Mouse (Mus musculus): Measurements from ENCODE around the gene Zer1.

The Zer1 gene

DNA sequence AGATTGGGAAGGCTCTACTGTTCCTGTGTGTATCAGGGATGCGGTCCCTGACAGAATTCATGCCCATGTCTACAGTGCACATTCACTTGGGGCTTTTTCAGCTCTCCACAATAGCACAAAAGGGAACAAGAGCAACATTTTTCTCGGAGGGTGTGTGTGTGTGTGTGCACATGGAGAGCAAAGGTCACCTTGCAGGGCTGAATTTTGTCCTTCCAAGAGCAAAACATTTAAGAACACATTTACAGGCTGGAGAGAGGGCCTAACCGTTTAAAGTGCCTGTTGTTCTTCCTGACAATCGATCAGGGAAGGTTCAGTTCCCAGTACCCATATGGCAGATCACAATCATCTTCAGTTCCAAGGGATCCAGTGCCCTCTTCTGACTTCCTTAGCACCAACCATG, 5.8 kb upstream of the Zer1 start:
- no peak for DNase-seq (ENCODE audit: extremely low read depth, low read depth)

DNA sequence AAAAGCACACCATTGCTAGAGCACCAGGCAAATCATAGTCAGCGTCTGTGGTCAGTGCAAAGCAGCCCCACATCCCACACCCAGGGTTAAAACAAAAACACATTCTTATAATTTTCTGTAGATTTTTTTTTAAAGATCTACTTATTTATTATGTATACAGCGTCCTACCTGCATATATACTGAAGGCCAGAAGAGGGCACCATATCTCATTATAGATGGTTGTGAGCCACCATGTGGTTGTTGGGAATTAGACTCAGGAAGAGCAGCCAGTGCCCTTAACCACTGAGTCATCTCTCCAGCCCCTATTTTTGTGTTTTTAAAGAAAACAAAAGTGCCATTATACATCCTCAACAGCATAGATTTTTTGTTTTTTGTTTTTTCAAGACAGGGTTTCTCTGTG, 4.4 kb upstream of the Zer1 start:
- peak; percentile 56 for DNase-seq (ENCODE audit: extremely low read depth, low read depth)

DNA sequence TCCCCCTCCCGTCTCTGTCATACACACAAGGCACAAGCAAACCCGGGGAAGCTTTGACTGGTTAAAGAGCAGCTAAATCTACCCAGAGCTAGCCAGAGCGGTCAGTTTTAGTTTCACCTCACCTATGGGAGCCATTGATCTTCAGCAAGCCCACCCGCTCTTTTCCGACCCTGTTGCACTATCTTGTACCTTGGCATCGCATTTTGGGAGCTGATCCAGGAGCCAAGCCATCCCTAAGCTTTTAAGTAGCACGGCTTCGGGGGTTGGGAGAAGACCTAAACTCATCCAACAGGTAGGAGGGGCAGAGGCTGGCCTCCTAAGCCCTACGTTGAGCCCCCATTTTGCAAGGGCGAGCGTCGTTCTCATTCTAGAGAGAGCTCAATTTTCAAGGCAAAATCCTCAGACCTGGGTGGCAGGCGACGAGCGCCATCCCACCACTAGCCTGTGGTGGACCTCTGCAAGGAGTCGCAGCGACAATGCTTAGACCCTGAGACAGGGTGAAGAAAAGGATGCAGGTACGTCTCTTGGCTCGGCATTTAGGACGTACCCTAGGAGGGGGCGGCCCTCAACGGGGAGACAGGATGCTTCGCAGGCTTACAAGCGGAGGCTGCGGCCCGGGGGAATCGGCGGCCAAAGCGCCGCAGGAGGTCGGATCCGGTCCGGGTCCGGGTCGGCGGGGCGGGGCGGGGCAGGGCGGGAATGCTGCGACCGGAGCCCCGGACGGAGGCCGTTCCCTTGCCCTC, 485 bp downstream of the Zer1 start:
- DNase-seq (ENCODE audit: extremely low read depth, low read depth) = no peak

DNA sequence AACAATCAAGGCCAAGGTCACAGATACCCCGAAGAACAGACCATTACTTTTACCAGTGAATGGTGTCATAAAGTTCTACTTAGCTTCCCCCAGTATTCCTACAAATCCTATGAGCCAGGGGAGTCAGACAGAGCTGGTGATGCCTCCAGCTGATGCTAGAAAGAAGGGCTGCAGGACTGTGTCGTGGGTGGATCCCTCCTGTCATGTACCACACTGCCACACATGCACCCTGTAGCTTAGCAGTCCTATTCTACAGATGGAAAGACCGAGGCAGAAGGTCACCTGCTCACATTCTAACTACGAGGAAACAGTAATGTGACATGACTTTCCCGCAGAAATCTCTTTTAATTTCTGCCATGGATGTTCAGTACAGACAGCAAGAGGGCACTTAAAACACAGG, 1.6 kb downstream of the Zer1 start:
- no peak for DNase-seq (ENCODE audit: extremely low read depth, low read depth)

DNA sequence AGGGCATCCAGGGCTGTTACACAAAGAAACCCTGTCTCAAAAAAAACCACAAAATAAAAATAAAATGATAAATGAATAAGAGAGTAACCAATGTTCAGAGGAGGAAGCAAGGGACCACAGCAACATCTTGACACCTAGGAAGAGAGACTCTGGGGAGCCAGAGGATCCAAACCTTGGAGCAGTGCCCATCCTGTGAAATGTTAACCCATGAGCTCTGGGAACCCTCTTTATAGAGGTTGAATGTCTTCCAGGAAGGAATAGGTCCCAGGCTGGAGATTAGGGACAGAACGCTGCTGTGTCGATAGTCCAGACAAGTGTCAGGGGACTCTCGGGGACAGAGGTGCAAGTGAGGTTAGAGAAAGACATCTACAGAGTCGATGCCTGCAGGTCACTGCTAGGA, 4.1 kb downstream of the Zer1 start:
- no peak for DNase-seq (ENCODE audit: extremely low read depth, low read depth)

DNA sequence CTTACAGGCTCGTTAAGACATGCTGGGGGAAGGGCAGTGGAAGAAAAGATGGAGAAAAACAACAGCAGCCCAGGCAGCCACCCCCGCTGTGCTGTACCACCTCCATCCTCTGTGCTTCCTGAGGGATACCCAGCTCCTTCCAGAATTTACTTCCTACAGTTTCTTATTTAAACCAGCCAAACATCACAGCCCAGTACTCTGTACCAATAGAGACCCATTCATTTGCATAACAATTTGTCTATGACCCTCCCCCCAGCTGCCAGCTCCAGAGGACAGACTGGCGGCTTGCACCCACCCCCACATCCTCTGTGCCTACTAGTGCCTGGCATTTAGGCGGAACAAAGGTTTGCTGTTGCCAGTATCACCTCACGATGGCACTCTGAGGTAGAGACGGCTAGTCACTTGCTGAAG, 4.7 kb downstream of the Zer1 start:
- DNase-seq (ENCODE audit: extremely low read depth, low read depth) = no peak

DNA sequence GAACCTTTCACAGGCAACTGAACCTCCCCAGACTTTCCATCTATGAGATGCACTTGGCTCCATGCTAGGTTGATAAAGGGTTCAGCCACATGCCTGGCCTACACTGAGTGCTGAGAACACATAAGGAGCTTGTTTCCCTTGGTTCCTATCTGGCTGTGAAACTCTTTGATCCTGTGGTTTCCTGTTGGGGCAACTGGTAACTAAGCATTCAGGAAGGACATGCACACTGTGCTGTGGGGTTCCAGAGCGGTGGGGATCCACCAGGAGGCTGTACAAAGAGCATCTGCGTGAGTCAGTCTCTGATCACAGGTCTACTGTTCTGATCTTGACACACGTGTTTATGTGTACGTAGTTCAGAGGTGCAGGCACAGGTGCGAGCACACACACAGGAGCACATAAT, 11.8 kb downstream of the Zer1 start:
- DNase-seq (ENCODE audit: extremely low read depth, low read depth) = peak; percentile 64

DNA sequence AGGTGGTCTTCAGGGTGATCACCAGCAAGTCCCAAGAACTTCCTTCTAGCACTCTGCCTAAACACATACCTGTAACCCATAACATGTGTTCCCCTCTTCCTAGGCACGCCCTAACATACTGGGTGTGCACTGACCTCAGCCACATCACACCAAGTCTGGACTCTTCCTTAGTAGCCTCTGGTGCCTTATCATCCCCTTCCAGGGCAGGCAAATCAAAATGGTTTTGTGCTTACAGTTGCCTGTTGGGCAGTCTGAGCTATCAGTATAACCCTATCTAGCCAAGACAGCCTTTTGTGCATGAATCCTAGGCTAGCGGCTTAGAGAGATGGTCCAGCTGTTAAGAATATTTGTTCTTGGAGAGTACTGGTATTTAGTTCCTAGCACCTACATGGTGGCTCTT, 12.9 kb downstream of the Zer1 start:
- no peak for DNase-seq (ENCODE audit: extremely low read depth, low read depth)

DNA sequence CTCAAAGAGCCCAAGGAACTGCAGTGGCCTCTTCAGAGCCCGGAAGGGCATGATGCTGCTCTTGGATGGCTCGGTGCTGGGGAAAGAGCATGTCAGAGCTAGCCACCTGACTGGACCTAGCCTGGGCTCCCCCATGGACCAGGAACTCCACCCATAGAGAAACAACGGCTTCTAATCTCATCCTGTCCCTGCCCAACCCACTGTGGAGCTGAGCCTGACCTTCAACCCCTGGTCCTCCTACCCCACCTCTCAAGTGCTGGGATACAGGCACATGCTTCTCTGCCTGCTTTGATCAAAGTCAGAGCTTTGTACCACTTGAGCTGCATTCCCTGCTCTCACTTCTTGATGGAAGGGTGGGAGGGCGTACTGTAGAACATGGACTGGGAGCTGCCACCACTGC, 16.1 kb downstream of the Zer1 start:
- no peak for DNase-seq (ENCODE audit: extremely low read depth, low read depth)

DNA sequence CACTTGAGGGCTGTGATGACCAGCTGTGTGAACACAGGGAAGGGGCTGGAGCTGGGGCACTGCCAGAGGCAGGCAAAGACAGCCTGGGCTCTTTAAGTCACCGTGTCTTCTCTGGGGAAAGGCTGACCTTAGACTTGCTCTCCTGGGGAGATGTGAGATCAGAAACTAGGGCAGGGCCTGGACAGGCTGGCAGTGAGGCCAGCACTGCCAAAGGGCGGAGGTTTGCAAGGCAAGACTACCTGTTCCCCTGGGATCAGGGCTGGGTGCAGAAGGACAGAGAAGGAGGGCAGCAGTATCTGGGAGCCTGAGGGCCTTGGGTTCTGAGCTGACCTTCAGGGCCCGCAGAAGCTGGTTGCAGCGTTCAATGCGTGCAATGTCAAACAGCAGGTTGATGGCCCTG, 16.7 kb downstream of the Zer1 start:
- DNase-seq (ENCODE audit: extremely low read depth, low read depth) = no peak

DNA sequence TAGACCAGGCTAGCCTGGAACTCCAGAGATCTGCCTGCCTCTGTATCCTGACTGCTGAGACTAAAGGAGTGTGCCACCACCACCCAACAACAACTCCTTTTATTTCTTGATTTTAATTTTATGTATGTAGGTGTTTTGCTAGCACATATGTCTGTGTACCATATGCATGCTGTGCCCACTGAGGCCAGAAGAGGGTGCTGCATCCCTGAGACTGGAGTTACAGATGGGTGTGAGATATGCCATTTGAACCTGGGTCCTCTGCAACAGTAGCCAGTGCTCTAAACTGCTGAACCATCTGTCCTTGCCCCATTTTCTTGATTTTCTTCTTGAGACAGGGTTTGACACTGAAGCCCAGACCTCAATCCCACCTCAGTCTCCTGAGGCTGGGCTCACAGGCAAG, 18.0 kb downstream of the Zer1 start:
- DNase-seq (ENCODE audit: extremely low read depth, low read depth) = peak; percentile 39

DNA sequence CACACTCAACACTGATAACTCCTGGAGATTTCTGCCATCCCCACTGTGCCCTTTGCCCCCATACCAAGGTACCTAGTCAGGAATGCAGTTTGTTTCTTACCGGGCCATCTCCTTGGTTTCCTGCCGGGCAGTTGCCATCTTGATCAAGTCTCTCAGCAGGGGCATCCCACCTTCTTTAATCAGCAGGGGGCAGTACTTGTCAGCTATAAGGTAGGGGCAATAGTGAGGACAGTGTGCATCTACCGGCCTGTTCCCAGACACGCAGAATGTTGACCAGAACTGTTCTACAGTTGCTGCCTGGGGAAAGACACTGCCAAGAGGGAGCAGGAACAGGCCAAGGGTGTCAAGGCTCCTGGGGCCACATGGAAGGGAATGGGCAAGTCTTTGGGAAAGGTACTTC, 24.2 kb downstream of the Zer1 start:
- DNase-seq (ENCODE audit: extremely low read depth, low read depth) = no peak

DNA sequence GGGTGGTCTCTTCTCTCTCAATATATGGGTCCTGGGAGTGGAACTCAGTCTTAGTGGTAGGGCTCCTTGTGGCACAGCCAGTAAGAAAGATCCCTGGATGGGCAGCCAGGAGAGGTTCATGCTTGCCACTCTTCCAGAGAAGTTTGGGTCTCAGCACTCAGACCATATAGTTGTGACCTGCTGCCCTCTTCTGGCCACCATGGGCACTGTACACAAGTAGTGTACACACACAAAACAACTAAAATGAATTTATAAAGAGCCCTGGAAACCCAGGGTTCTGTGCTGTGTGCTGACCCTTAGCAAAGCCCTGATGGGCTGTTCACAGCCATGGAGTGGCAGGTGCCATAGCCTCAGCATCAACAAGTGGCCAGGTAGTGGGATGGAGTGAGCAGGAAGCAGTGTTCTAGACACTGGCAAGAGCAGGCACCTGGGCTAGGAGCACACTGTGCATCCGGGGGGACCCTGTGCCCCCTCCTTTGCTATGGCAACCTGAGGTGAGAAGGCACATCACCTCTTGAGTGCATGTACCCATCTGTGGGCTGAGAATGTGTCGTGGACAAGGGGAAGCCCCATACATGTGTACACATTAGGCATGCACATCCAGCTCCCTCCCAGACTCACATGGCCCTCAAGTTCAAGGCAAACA, 28.4 kb downstream of the Zer1 start:
- DNase-seq (ENCODE audit: extremely low read depth, low read depth) = no peak

DNA sequence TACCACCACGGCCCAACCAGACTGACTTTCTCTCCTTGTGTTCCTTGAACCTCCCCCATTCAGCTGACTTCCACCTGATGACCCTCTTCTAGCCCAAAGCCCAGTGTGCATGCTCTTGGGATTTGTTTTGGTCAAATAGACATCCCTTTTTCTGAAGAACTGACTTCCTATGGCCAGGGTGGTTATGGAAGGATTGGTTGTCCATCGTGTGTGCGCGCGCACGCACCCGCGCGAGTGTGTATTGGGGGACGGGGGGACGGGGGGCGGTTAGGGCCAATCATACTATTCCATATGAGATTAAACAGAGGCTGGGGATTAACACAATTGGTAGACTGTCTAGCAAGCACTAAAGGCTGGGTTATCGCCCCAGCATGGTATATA, 30.2 kb downstream of the Zer1 start:
- no peak for DNase-seq (ENCODE audit: extremely low read depth, low read depth)

DNA sequence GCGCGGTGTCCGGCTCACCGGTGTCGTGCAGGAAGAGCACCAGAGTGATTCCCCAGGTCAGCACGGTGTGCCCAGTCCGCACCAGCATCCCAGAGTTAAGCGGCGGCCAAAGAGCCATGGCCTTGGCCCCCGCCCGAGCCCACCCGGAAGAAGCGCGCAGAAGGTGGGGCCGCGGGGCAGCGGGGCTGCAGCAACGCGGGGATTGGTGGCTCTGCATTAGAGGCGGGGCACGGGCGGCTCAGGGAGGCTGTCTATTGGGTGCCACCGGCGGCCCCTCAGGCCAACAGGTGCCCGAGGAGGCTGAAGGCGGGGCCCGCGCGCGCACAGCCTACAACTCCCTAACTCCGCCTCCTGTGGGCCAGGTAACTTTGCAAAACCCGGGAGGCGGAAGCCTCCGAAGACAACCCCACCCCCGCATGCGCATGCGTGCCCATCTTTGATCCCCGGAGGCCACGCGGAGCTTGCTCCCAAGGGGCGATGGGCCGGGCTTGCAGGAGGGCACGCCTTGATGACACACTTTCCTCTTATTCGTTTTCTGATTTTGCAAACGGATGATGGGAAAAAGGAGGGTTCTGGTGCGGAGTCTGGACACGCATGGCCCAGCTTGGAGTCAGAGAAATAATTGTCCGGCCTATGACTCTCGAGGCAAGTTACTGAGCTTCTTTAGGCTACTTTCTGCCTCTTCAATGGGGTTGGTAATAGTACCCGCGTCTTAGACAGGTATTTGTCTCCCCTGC, 30.7 kb downstream of the Zer1 start, which contains the start of gene Zdhhc12:
Zdhhc12 (minus strand) TSS at position 178 of the 737 bp plus-strand sequence.
- peak; percentile 95 for DNase-seq (ENCODE audit: extremely low read depth, low read depth)

DNA sequence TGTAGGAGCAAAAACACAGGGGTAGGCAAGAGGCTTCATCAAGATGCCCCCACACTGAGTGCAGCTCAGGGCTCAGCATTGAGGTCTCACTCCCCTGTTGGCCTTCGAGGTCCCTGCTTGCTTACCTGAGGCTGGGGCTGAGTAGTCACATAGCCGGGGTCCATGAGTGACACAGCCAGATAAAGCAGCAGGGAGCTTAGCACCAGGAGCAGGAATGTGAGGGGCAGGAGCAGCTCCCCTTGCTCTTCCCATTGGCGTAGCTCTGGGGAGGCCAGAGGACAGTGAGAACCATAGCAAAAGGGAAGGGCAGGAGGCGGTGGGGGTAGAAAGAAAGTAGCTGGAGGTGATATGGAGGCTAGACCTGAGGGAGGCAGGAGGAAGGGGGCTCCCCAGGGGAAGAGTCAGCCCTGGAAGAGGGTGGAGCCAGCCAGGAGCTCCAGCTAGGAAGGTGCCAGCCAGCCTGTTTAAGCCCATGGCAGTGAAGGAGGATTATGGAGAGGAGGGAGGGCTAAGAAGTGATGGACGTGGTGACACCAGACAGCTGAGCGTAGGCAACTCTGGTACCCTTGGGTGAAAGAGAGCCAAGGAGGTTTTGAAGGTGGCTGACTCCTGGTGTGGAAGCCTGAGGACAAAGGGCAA, 32.0 kb downstream of the Zer1 start:
- no peak for DNase-seq (ENCODE audit: extremely low read depth, low read depth)

DNA sequence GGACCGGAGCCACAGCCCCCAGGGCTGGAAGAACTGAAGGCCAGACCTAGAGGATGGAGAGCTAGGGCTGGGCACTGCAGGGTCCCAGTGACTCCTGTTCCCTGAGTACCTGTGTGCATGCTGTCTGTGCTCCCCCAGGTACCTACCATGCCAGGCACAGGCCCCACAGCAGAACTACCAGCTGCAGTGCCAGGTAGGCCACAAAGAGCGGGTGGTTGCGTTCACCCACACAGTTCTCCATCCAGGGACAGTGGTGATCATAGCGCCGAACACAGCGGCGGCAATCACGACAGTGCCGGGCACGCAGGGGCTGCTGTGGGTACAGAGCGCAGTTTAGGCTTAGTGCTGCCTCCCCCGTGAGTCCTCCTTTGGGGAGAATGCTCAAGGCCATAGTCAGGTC, 32.9 kb downstream of the Zer1 start:
- no peak for DNase-seq (ENCODE audit: extremely low read depth, low read depth)

DNA sequence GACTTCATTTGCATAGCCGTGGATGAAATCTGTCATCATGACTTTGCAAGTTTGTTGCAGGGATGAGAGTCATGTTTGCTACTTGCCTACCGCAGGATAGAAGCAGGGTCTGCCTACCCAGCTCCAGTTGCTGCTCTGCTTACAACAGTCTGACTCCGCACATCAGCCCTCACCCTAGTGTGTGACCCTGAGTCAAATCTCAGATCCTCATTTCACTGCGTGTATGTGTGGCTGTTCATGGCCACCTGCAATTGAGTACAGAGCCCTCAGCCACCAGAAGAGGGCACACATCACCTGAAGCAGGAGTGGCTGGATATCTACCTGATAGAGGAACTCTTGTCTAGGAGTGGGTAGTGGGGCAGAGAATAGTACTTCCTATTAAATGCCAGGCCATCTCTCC, 37.1 kb downstream of the Zer1 start:
- DNase-seq (ENCODE audit: extremely low read depth, low read depth) = no peak

DNA sequence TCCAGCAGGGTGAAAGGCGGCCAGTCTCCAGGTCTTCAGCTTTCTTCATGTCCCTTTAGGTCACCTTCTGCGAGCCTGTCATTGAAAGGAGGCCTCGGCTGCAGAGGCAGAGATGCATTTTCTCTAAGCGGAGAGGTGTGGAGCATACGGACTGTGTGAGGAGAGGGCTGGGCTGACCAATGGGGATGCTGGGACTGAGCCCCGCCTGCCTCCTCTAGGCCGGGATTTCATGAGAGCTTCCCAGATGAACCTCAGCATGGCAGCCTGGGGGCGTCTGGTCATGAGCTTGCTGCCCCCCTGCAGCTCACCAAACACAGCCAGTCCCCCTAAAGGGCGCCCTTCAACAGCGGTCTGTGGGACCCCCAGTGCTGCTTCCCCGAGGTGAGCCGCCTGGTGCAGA, 39.8 kb downstream of the Zer1 start:
- DNase-seq (ENCODE audit: extremely low read depth, low read depth) = no peak

DNA sequence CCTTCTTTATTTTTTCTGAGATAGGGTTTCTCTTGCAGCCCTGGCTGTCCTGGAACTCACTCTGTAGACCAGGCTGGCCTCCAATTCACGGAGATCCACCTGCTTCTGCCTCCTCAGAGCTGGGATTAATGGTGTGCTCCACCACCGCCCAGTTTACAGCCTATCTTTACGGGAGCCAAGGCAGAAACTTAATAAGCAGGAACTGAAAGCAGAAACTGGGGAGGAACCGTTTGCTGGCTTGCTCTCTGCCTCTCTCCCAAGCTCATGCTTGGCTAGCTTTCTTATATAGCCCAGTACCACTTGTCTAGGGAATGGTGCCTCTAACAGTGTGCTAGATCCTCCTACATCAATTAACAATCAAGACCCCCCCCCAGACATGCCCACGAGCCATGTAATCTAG, 40.3 kb downstream of the Zer1 start:
- no peak for DNase-seq (ENCODE audit: extremely low read depth, low read depth)

DNA sequence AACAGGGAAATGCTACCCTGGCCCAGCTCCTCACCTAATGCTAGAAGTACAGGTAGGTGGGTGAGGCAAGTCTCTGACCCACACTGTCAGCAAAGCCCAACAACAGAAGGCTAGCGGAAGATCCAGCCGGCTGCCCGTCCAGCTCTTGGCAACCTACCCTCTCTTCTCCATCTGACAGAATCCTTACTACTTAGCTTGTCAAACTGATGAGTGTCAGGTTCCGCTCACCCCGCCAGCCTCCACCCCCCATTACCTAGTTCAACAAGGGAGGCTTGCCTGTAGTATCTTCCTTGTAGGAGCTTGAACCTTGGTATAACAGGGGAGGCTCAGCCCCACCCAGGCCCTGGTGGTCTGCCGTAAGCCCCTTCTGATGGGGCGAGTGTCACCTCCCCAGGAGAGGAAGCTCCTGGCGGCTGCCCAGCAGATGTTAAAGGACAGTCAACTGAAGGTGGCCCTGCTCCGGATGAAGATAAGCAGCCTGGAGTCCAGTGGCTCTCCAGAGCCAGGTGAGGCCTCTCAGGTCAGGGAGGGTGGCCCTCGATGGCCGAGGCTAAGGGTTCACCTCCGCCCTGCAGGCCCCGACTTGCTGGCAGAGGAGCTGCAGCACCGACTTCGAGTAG, 44.1 kb downstream of the Zer1 start:
- no peak for DNase-seq (ENCODE audit: extremely low read depth, low read depth)

DNA sequence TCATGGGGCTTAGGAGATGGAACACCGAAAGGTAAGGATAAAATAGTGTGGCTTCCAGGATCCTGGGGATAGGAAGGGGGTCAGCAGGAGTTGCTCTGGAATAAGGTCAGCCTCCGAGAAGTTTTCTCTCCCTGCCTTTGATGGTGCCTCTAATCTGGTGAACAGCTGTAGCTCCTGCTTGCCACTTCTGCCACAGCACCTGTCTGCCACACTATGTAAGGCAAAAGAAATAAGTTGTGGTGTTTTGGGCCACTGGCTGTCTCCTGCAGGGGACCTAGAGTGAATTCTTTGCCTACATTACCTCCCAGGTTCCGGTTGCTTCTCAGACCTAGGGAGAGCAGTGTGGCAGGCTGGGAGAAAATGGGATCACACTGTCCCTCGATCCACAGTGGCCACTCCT, 45.6 kb downstream of the Zer1 start:
- DNase-seq (ENCODE audit: extremely low read depth, low read depth) = no peak

All from MEL-GATA-1-ER (cell line).